Mouse (Mus musculus) kidney, embryonic 14.5 days (tissue): ENCODE measurements around the gene Hnrnpdl. TPM values are rescaled to one million over a fixed set of nuclear protein-coding genes. Genes with fewer than 3 reads are reported as not detected.

Source experiments
- ATAC-seq: fragments of 200-750 bp; cut with Nextera tagmentation; 2 replicates; pipeline ENCODE4 v1.8.0; 2017; ENCODE audit warnings: moderate number of reproducible peaks, mild to moderate bottlenecking, moderate TSS enrichment, moderate library complexity; ENCODE audit not compliant: low FRiP score, low TSS enrichment
- H3K27ac ChIP-seq: fragments of 300-500 bp; sonication (generic); 2 replicates; pipeline ENCODE4 v1.5.1; 2014; ENCODE audit warnings: low read depth, mild to moderate bottlenecking, low read length, moderate library complexity, mixed read lengths
- H3K27me3 ChIP-seq: fragments of 300-500 bp; sonication (generic); 2 replicates; pipeline ENCODE4 v1.6.1; 2014; ENCODE audit warnings: mild to moderate bottlenecking, low read length; ENCODE audit not compliant: control insufficient read depth, insufficient read depth
- H3K36me3 ChIP-seq: fragments of 300-500 bp; sonication (generic); 2 replicates; pipeline ENCODE4 v1.6.1; 2014; ENCODE audit warnings: low read length, mixed read lengths; ENCODE audit not compliant: control insufficient read depth, insufficient read depth
- H3K4me1 ChIP-seq: fragments of 300-500 bp; sonication (generic); 2 replicates; pipeline ENCODE4 v1.6.1; 2014; ENCODE audit warnings: low read length, mixed read lengths; ENCODE audit not compliant: control insufficient read depth, insufficient read depth
- H3K4me2 ChIP-seq: fragments of 300-500 bp; sonication (generic); replicated peaks from 2 replicates; pipeline ENCODE4 v1.6.1; 2014; ENCODE audit warnings: low read depth, mild to moderate bottlenecking, low read length
- H3K4me3 ChIP-seq: fragments of 300-500 bp; sonication (generic); 2 replicates; pipeline ENCODE4 v1.5.1; 2014; ENCODE audit warnings: mild to moderate bottlenecking, low read length
- H3K9ac ChIP-seq: fragments of 300-500 bp; sonication (generic); 2 replicates; pipeline ENCODE4 v1.6.1; 2014; ENCODE audit warnings: low read depth, mild to moderate bottlenecking, low read length, moderate library complexity
- H3K9me3 ChIP-seq: fragments of 300-500 bp; sonication (generic); 2 replicates; pipeline ENCODE4 v1.6.1; 2016; ENCODE audit warnings: low read length; ENCODE audit not compliant: control insufficient read depth
- WGBS: fragments of 180-500 bp; shearing (Covaris S2); extraction: QIAGEN DNeasy Blood & Tissue Kit; methylation state at CpG from one replicate; pipeline ENCODE4 v1.1.7; 2014; 5-methylcytosine and 5-hydroxymethylcytosine counted together
- polyA plus RNA-seq: library from polyadenylated mRNA; unstranded; fragments of >200 nt; fragmentation: Nextera tagmentation; extraction: Ambion mirVana; gene quantifications from 2 replicates; pipeline ENCODE4 v1.2.1, GENCODE M21; 2014

Hnrnpdl gene
- polyA plus RNA-seq, 1 experiment from 2014 or later = 205 TPM

DNA sequence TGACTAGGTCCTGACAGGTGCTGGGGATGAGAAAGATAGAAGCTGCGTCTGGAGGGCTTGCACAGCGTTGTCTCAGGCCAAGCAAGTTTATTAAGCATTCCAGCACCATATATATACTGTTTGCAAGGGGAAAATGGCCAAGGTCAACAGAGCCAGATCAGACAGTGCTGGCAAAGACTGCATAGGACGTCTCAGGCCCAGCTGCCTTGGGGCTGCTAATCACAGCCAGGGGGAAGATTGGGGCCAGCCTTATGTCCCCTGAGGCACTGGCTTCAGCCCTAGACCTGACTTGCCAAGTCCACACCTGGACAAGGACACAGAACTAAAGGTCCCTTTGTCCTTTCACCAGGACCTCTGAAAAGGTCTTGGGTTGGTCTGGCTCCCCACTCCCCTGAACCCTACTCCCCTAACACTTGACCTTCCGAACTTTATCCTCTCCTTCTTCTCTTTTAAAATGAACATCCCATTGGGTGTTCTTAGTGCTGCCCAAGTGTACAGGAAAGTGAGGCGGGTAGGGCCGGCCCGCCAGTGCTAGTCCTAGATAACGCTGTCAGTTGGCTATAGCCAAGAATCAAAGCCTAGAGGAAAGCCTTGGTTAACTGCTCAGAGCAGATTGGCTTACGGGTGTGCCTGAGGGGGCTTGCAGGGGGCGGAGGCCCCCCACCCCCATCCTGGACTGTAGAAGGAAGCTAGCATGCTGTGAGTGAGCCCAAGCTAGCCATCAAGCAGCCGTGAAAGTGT lies 15.5 kb upstream of the Hnrnpdl start:
- ATAC-seq = no peak
- H3K9ac ChIP-seq = no peak overlapping the region
- 78% methylated on average over 11 of the region's 11 CpGs for WGBS

DNA sequence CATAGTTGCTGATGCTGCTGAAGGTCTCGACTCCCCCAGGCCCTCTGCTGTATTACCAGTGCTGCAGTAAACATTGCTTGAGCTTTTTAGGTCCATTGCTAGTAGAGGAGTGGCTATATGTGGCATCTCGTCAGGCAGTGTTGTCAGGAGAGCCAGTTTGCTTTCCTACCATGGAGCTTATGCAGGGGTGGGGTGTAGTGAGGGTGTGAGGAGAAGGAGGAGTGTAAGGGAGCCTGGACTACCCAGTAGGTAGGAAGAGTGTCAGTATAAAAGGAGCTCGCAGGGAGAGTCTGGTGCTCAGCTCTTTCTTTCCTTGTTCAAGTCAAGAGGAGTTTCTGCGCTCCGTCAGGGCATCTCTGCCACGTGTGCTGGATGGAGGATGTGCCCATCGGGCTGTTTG lies 13.3 kb upstream of the Hnrnpdl start:
- H3K27me3 ChIP-seq = no peaks in the 10 kb centered on the region
- H3K9ac ChIP-seq = no peak overlapping the region
- no peaks in the 10 kb centered on the region for H3K9me3 ChIP-seq
- peaks cover 3% of the 10 kb centered on the region; the same call in 1 of the 2 replicates for H3K4me1 ChIP-seq
- no peak overlapping the region for H3K4me3 ChIP-seq
- H3K36me3 ChIP-seq = no peaks in the 10 kb centered on the region; the same call in 1 of the 2 replicates
- no peak overlapping the region for H3K4me2 ChIP-seq
- 89% methylated on average over 7 of the region's 7 CpGs for WGBS
- H3K27ac ChIP-seq = no peak overlapping the region
- ATAC-seq = no peak

More for the DNA sequence above, 15.5 kb upstream of the Hnrnpdl start:
- Histone ChIP-seq H3K27ac (no peak overlapping the region), H3K4me2 (no peak overlapping the region), H3K9me3 (no peaks in the 10 kb centered on the region), H3K4me1 (no peaks in the 10 kb centered on the region), H3K4me3 (no peak overlapping the region), H3K36me3 (peaks cover 5% of the 10 kb centered on the region), H3K27me3 (no peaks in the 10 kb centered on the region)

DNA sequence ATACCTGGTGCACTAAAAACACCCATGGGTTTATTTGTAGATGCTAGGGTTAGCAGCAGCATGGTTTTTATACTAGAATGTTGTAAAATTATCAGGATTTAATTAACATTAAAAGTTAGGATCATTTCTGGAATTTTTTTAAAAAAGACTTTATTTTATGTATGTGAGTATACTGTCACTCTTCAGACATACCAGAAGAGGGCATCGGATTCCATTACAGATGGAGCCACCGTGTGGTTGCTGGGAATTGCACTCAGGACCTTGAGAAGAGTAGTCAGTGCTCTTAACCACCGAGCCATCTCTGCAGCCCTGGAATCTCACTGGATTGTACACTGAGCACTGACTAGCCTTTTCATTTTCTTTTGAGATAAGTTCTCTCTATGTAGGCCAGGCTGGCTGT lies 10.4 kb upstream of the Hnrnpdl start:
- 87% methylated on average over 3 of the region's 3 CpGs for WGBS
- H3K4me3 ChIP-seq = no peak overlapping the region
- no peak for ATAC-seq
- no peak overlapping the region for H3K27ac ChIP-seq
- no peak overlapping the region for H3K4me2 ChIP-seq
- H3K9me3 ChIP-seq = no peaks in the 10 kb centered on the region
- H3K4me1 ChIP-seq = peaks cover 13% of the 10 kb centered on the region; the same call in 1 of the 2 replicates
- no peaks in the 10 kb centered on the region; the same call in 1 of the 2 replicates for H3K36me3 ChIP-seq
- H3K9ac ChIP-seq = no peak overlapping the region
- no peaks in the 10 kb centered on the region for H3K27me3 ChIP-seq

GRCm38 (mm10) chr5:100047871-100048270 lies 8.4 kb upstream of the Hnrnpdl start:
- Histone ChIP-seq H3K27ac (no peak overlapping the region), H3K9ac (no peak overlapping the region), H3K4me2 (no peak overlapping the region), H3K4me3 (no peak overlapping the region), H3K4me1 (peaks cover 13% of the 10 kb centered on the region; the same call in 1 of the 2 replicates), H3K36me3 (no peaks in the 10 kb centered on the region; the same call in 1 of the 2 replicates), H3K9me3 (no peaks in the 10 kb centered on the region), H3K27me3 (no peaks in the 10 kb centered on the region)
- WGBS = 48% methylated on average over 7 of the region's 7 CpGs
- ATAC-seq = no peak; the same call in 1 of the 2 replicates

GRCm38 (mm10) chr5:100047143-100047640 lies 7.7 kb upstream of the Hnrnpdl start:
- Histone ChIP-seq H3K9me3 (no peaks in the 10 kb centered on the region), H3K4me2 (no peak overlapping the region), H3K9ac (no peak overlapping the region), H3K4me1 (peaks cover 13% of the 10 kb centered on the region; the same call in 1 of the 2 replicates), H3K27ac (no peak overlapping the region), H3K36me3 (no peaks in the 10 kb centered on the region; the same call in 1 of the 2 replicates), H3K27me3 (no peaks in the 10 kb centered on the region), H3K4me3 (no peak overlapping the region)
- WGBS = 42% methylated on average over 8 of the region's 8 CpGs
- ATAC-seq = peak; percentile 40; the same call in 1 of the 2 replicates

DNA sequence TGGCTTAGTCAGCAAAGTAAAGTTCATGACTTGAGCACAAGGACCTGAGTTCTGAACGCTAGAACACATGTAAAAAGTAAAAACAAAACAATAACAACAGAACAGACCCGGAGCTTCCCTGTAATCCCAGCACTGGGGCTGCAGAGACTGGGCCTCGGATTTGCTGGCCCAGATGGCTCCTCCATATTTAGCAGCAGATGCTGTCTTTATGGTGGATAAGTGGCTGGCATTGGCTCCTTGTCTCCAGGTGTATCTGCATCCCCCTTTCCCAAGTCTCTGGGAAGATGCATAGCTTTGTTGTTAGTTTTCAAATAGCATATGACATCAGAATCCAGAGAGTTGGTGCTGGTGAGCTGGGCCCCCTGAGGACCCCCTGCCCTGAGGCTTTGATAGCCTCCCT lies 6.6 kb upstream of the Hnrnpdl start:
- H3K4me1 ChIP-seq = peaks cover 15% of the 10 kb centered on the region; the same call in 1 of the 2 replicates
- no peak overlapping the region for H3K27ac ChIP-seq

DNA sequence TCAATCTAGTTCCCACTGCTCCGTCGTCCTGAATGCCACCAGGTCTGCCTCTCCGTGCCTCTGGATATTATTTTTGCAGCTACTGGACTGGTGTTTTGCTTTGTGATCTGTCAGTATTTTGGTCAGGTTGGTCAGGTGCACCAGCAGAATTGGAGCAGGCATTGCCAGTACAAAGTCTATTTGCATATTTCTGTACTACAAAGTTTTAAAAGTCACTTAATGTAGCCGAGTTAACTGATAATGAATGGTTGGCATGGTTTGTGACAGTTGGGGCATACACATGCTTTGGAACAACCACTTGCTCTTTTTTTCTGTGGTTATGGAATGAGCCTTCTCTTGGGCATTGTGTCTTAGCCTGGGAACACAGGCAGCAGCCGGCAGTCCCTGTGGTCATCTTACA lies 5.2 kb upstream of the Hnrnpdl start:
- Histone ChIP-seq H3K9me3 (no peaks in the 10 kb centered on the region), H3K4me2 (no peak overlapping the region), H3K27ac (no peak overlapping the region), H3K36me3 (no peaks in the 10 kb centered on the region), H3K4me3 (no peak overlapping the region), H3K4me1 (peaks cover 15% of the 10 kb centered on the region; the same call in 1 of the 2 replicates), H3K9ac (no peak overlapping the region), H3K27me3 (no peaks in the 10 kb centered on the region)
- WGBS = 77% methylated on average over 5 of the region's 5 CpGs
- no peak for ATAC-seq

More for the DNA sequence above, 6.6 kb upstream of the Hnrnpdl start:
- Histone ChIP-seq H3K36me3 (no peaks in the 10 kb centered on the region; the same call in 1 of the 2 replicates), H3K27me3 (no peaks in the 10 kb centered on the region), H3K9ac (no peak overlapping the region), H3K4me3 (no peak overlapping the region), H3K9me3 (no peaks in the 10 kb centered on the region), H3K4me2 (no peak overlapping the region)
- WGBS = 77% methylated on average over 3 of the region's 3 CpGs
- ATAC-seq = no peak

- peaks cover 15% of the 10 kb centered on the region; the same call in 1 of the 2 replicates for H3K4me1 ChIP-seq
- ATAC-seq = no peak
- H3K27ac ChIP-seq = no peak overlapping the region
- no peak overlapping the region for H3K4me3 ChIP-seq
- no peaks in the 10 kb centered on the region for H3K27me3 ChIP-seq
- H3K4me2 ChIP-seq = no peak overlapping the region
- H3K36me3 ChIP-seq = no peaks in the 10 kb centered on the region
- H3K9ac ChIP-seq = no peak overlapping the region
- WGBS = 82% methylated on average over 4 of the region's 4 CpGs
- no peaks in the 10 kb centered on the region for H3K9me3 ChIP-seq
These were observed 4.6 kb upstream of the Hnrnpdl start for GRCm38 (mm10) chr5:100044030-100044429.

DNA sequence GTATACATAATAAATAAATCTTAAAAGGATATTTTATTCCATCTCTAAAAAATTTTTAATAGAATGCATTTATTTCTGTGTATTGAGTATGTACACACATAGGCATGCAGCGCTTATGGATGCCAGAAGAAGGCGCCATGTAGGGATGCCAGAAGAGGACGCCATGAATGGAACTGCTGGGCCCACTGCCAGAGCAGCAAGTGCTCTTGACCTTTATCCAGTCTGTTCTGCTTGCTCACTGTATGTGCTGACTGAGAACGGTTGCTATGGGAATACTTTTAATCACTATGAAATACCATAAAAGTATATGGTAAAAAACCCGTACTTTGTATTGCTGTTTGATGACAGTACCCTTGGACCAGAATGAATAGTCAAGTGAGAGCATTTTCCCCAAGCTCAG lies 3.9 kb upstream of the Hnrnpdl start:
- Histone ChIP-seq H3K27me3 (no peaks in the 10 kb centered on the region), H3K36me3 (no peaks in the 10 kb centered on the region), H3K9me3 (no peaks in the 10 kb centered on the region), H3K4me1 (peaks cover 15% of the 10 kb centered on the region; the same call in 1 of the 2 replicates), H3K4me2 (no peak overlapping the region), H3K9ac (no peak overlapping the region), H3K4me3 (no peak overlapping the region), H3K27ac (no peak overlapping the region)
- 91% methylated on average over 5 of the region's 5 CpGs for WGBS
- ATAC-seq = no peak
